Mouse (Mus musculus): ENCODE results near the gene Aff3. TPM values are rescaled to one million over a fixed set of nuclear protein-coding genes. Genes with fewer than 3 reads are reported as not detected.

Gene Aff3
- total RNA-seq (2014; rRNA removed; ENCODE audit: low replicate concordance) (1.9 and 4.9 TPM in 2 replicates), polyA plus RNA-seq (2015; fragmentation: Nextera tagmentation; extraction: Ambion mirVana) (0.80 and 1.1 TPM in 2 replicates)

- no peak within 1 kb of the TSS for H3K9ac ChIP-seq (replicated peaks; ENCODE audit: low read depth, low read length)
- H3K9me3 ChIP-seq (replicated peaks; ENCODE audit: control insufficient read depth, low read length), result no peaks in the 10 kb centered on the region
- H3K36me3 ChIP-seq (replicated peaks; ENCODE audit: control insufficient read depth, insufficient read depth, low read length), result no peaks in the 10 kb centered on the region
- ATAC-seq (ENCODE audit: insufficient read depth, low read depth), result no peak
- no peaks in the 10 kb centered on the region for H3K4me1 ChIP-seq (ENCODE audit: control insufficient read depth, insufficient read depth)
- no peak for DNase-seq (ENCODE audit: low spot score)
- WGBS, result 72% methylated on average over 13 of the region's 13 CpGs
- no peaks in the 10 kb centered on the region for H3K27me3 ChIP-seq (ENCODE audit: control insufficient read depth, insufficient read depth, low read length)
- H3K4me2 ChIP-seq (ENCODE audit: low read depth, low read length), result no peak within 1 kb of the TSS
- no peak for TF ChIP-seq CTCF (IDR thresholded peaks at IDR 0.05; ENCODE audit: low read depth)
- TF ChIP-seq EP300 (IDR thresholded peaks at IDR 0.05; ENCODE audit: low read depth), result no peak
- peak within 1 kb of the TSS; percentile 20; the same call in 1 of the 2 replicates for H3K27ac ChIP-seq (ENCODE audit: low read depth)
- H3K4me3 ChIP-seq (ENCODE audit: low read depth, low read length), result no peak within 1 kb of the TSS; the same call in 1 of the 2 replicates
Measured at GRCm38 (mm10) chr1:38664777-38665176, at the start of gene Aff3. Gene Aff3, minus strand, starts transcription at chr1:38664955.

- ATAC-seq (ENCODE audit: insufficient read depth, low read depth), result no peak
- Histone ChIP-seq H3K27ac (ENCODE audit: low read depth) (no peak overlapping the region), H3K4me1 (ENCODE audit: control insufficient read depth, insufficient read depth) (no peaks in the 10 kb centered on the region), H3K36me3 (replicated peaks; ENCODE audit: control insufficient read depth, insufficient read depth, low read length) (no peaks in the 10 kb centered on the region), H3K9ac (replicated peaks; ENCODE audit: low read depth, low read length) (no peak overlapping the region), H3K27me3 (ENCODE audit: control insufficient read depth, insufficient read depth, low read length) (no peaks in the 10 kb centered on the region), H3K9me3 (replicated peaks; ENCODE audit: control insufficient read depth, low read length) (no peaks in the 10 kb centered on the region), H3K4me3 (ENCODE audit: low read depth, low read length) (no peak overlapping the region), H3K4me2 (ENCODE audit: low read depth, low read length) (no peak overlapping the region)
- TF ChIP-seq EP300 (IDR thresholded peaks at IDR 0.05; ENCODE audit: low read depth), result no peak
- no peak for TF ChIP-seq CTCF (IDR thresholded peaks at IDR 0.05; ENCODE audit: low read depth)
- 51% methylated on average over 6 of the region's 6 CpGs for WGBS
- no peak for DNase-seq (ENCODE audit: low spot score)
Measured at GRCm38 (mm10) chr1:38700646-38701045, 35.9 kb upstream of the Aff3 start.

GRCm38 (mm10) chr1:38699244-38699643, 34.5 kb upstream of the Aff3 start:
- H3K36me3 ChIP-seq (replicated peaks; ENCODE audit: control insufficient read depth, insufficient read depth, low read length), result no peaks in the 10 kb centered on the region
- no peak overlapping the region for H3K4me2 ChIP-seq (ENCODE audit: low read depth, low read length)
- H3K27me3 ChIP-seq (ENCODE audit: control insufficient read depth, insufficient read depth, low read length), result no peaks in the 10 kb centered on the region
- ATAC-seq (ENCODE audit: insufficient read depth, low read depth) (no peak), DNase-seq (ENCODE audit: low spot score) (no peak)
- 89% methylated on average over 10 of the region's 10 CpGs for WGBS
- TF ChIP-seq EP300 (IDR thresholded peaks at IDR 0.05; ENCODE audit: low read depth) (no peak), CTCF (IDR thresholded peaks at IDR 0.05; ENCODE audit: low read depth) (no peak)
- no peaks in the 10 kb centered on the region for H3K4me1 ChIP-seq (ENCODE audit: control insufficient read depth, insufficient read depth)
- H3K9me3 ChIP-seq (replicated peaks; ENCODE audit: control insufficient read depth, low read length), result no peaks in the 10 kb centered on the region
- H3K4me3 ChIP-seq (ENCODE audit: low read depth, low read length), result no peak overlapping the region
- no peak overlapping the region for H3K27ac ChIP-seq (ENCODE audit: low read depth)
- no peak overlapping the region for H3K9ac ChIP-seq (replicated peaks; ENCODE audit: low read depth, low read length)

GRCm38 (mm10) chr1:38695812-38696681, 31.3 kb upstream of the Aff3 start:
- Histone ChIP-seq H3K27ac (ENCODE audit: low read depth) (no peak overlapping the region), H3K4me2 (ENCODE audit: low read depth, low read length) (no peak overlapping the region), H3K4me1 (ENCODE audit: control insufficient read depth, insufficient read depth) (no peaks in the 10 kb centered on the region), H3K9me3 (replicated peaks; ENCODE audit: control insufficient read depth, low read length) (no peaks in the 10 kb centered on the region), H3K36me3 (replicated peaks; ENCODE audit: control insufficient read depth, insufficient read depth, low read length) (no peaks in the 10 kb centered on the region), H3K27me3 (ENCODE audit: control insufficient read depth, insufficient read depth, low read length) (no peaks in the 10 kb centered on the region), H3K9ac (replicated peaks; ENCODE audit: low read depth, low read length) (no peak overlapping the region), H3K4me3 (ENCODE audit: low read depth, low read length) (no peak overlapping the region)
- 43% methylated on average over 15 of the region's 15 CpGs for WGBS
- DNase-seq (ENCODE audit: low spot score) (no peak), ATAC-seq (ENCODE audit: insufficient read depth, low read depth) (peak; percentile 62; the same call in 1 of the 2 replicates)
- TF ChIP-seq EP300 (IDR thresholded peaks at IDR 0.05; ENCODE audit: low read depth), result no peak
- TF ChIP-seq CTCF (IDR thresholded peaks at IDR 0.05; ENCODE audit: low read depth), result no peak

GRCm38 (mm10) chr1:38695089-38695811, 30.5 kb upstream of the Aff3 start:
- Histone ChIP-seq H3K4me3 (ENCODE audit: low read depth, low read length) (no peak overlapping the region), H3K9ac (replicated peaks; ENCODE audit: low read depth, low read length) (no peak overlapping the region), H3K27me3 (ENCODE audit: control insufficient read depth, insufficient read depth, low read length) (no peaks in the 10 kb centered on the region), H3K27ac (ENCODE audit: low read depth) (no peak overlapping the region), H3K36me3 (replicated peaks; ENCODE audit: control insufficient read depth, insufficient read depth, low read length) (no peaks in the 10 kb centered on the region), H3K4me2 (ENCODE audit: low read depth, low read length) (no peak overlapping the region), H3K9me3 (replicated peaks; ENCODE audit: control insufficient read depth, low read length) (no peaks in the 10 kb centered on the region), H3K4me1 (ENCODE audit: control insufficient read depth, insufficient read depth) (no peaks in the 10 kb centered on the region)
- ATAC-seq (ENCODE audit: insufficient read depth, low read depth) (no peak), DNase-seq (ENCODE audit: low spot score) (no peak)
- TF ChIP-seq EP300 (IDR thresholded peaks at IDR 0.05; ENCODE audit: low read depth), result no peak
- 77% methylated on average over 2 of the region's 2 CpGs for WGBS

All from heart, postnatal 0 days (tissue).